Mouse (Mus musculus) CH12.LX (cell line): ENCODE data around the gene Zc3h18. TPM values are rescaled to one million over a fixed set of nuclear protein-coding genes. Genes with fewer than 3 reads are reported as not detected.

Experiments used
- DNase-seq: peaks from one replicate; pipeline ENCODE4 v3.0.0-alpha.2; 2013; ENCODE audit errors: extremely low read depth
- H3K27ac ChIP-seq: 2 replicates; pipeline ENCODE4 v1.5.1; 2012; ENCODE audit warnings: low read depth, mild to moderate bottlenecking, control low read depth, moderate library complexity; ENCODE audit not compliant: insufficient read depth
- H3K27me3 ChIP-seq: replicated peaks from 2 replicates; pipeline ENCODE3; 2012; ENCODE audit warnings: inconsistent platforms
- H3K36me3 ChIP-seq, 2 experiments: replicated peaks in 1 of 2; 2 replicates each; pipeline versions ENCODE3 to v1.6.1; 2012; ENCODE audit warnings: inconsistent platforms in 1 of 2, low read length in 1 of 2, mild to moderate bottlenecking in 1 of 2, mixed read lengths in 1 of 2, moderate library complexity in 1 of 2; ENCODE audit not compliant: control insufficient read depth in 1 of 2, insufficient read depth in 1 of 2
- H3K4me1 ChIP-seq, 2 experiments: 2 replicates each; pipeline ENCODE4 v1.6.1; 2012; ENCODE audit warnings: inconsistent platforms in 1 of 2, moderate library complexity in 1 of 2; ENCODE audit not compliant: insufficient read depth in 2 of 2, control insufficient read depth in 1 of 2
- H3K4me2 ChIP-seq: 2 replicates; pipeline ENCODE4 v1.6.1; 2012; ENCODE audit warnings: low read depth, mild to moderate bottlenecking, control low read depth; ENCODE audit not compliant: poor library complexity, insufficient read depth, severe bottlenecking
- H3K4me3 ChIP-seq, 3 experiments: fragments of 150-350 bp in 1 of 3; sonication (generic) in 1 of 3; replicated peaks in 1 of 3; 2 replicates each; pipeline versions ENCODE3 to v1.5.1; 2011 to 2012; ENCODE audit warnings: low read depth in 2 of 3, low read length in 2 of 3, mild to moderate bottlenecking in 2 of 3, moderate library complexity in 2 of 3, control low read depth in 1 of 3, improper control_type of control experiment in 1 of 3, inconsistent platforms in 1 of 3, mixed read lengths in 1 of 3; ENCODE audit not compliant: poor library complexity in 1 of 3
- H3K79me2 ChIP-seq: replicated peaks from 2 replicates; pipeline ENCODE4 v1.6.1; 2012; ENCODE audit warnings: mild to moderate bottlenecking, moderate library complexity; ENCODE audit not compliant: control insufficient read depth, poor library complexity, insufficient read depth, severe bottlenecking; ENCODE audit errors: extremely low read depth
- H3K9ac ChIP-seq: 2 replicates; pipeline ENCODE4 v1.6.1; 2012; ENCODE audit warnings: low read depth, mild to moderate bottlenecking, control low read depth, moderate library complexity; ENCODE audit not compliant: insufficient read depth
- H3K9me3 ChIP-seq: replicated peaks from 2 replicates; pipeline ENCODE3; 2012; ENCODE audit warnings: low read length, inconsistent platforms, mixed read lengths
- JUN ChIP-seq: IDR thresholded peaks from 2 replicates; pipeline ENCODE4 v1.6.1; 2011; ENCODE audit warnings: low read depth, mild to moderate bottlenecking, low read length, improper control_type of control experiment, moderate library complexity; ENCODE audit not compliant: insufficient read depth
- KAT2A ChIP-seq: IDR thresholded peaks from 2 replicates; pipeline ENCODE4 v1.6.1; 2012; ENCODE audit warnings: low read length, improper control_type of control experiment, inconsistent platforms; ENCODE audit not compliant: insufficient replicate concordance
- MAX ChIP-seq: IDR thresholded peaks from 2 replicates; pipeline ENCODE4 v1.6.1; 2011; ENCODE audit warnings: low read length, improper control_type of control experiment
- MEF2A ChIP-seq: IDR thresholded peaks from 2 replicates; pipeline ENCODE4 v1.6.1; 2014; ENCODE audit warnings: low read depth, mild to moderate bottlenecking, inconsistent platforms, low read length, improper control_type of control experiment, borderline replicate concordance
- MYC ChIP-seq: IDR thresholded peaks from 2 replicates; pipeline ENCODE4 v1.6.1; 2011; ENCODE audit warnings: low read depth, mild to moderate bottlenecking, improper control_type of control experiment, low read length
- POLR2A ChIP-seq: IDR thresholded peaks from 2 replicates; pipeline ENCODE4 v1.6.1; 2011; ENCODE audit warnings: low read depth, mild to moderate bottlenecking, improper control_type of control experiment, low read length
- RCOR1 ChIP-seq: conservative IDR thresholded peaks from 2 replicates; pipeline ENCODE4 v1.6.1; 2012; ENCODE audit warnings: low read depth, mild to moderate bottlenecking, inconsistent platforms, low read length, improper control_type of control experiment
- SMC3 ChIP-seq: IDR thresholded peaks from 2 replicates; pipeline ENCODE4 v1.6.1; 2011; ENCODE audit warnings: low read depth, low read length, improper control_type of control experiment
- USF1 ChIP-seq: IDR thresholded peaks from 2 replicates; pipeline ENCODE4 v1.6.1; 2014; ENCODE audit warnings: low read depth, mild to moderate bottlenecking, inconsistent platforms, low read length, improper control_type of control experiment
- ZKSCAN1 ChIP-seq: IDR thresholded peaks from 2 replicates; pipeline ENCODE4 v1.6.1; 2012; ENCODE audit warnings: low read depth, inconsistent platforms, low read length, improper control_type of control experiment, borderline replicate concordance
- ZMIZ1 ChIP-seq: IDR thresholded peaks from 2 replicates; pipeline ENCODE4 v1.6.1; 2012; ENCODE audit warnings: low read depth, mild to moderate bottlenecking, inconsistent platforms, low read length, improper control_type of control experiment
- dilution Hi-C: fragments of 300-500 bp; cut with MboI; formaldehyde crosslinking; loops from 2 replicates; pipeline ENCODE4 v1.14.3; 2020; ENCODE audit warnings: low sequenced_read_pairs; ENCODE audit not compliant: extremely low pct_unique_long_range_greater_than_20kb, extremely low pct_ligation_motif_present
- in situ Hi-C: fragments of 300-500 bp; cut with MboI; formaldehyde crosslinking; loops from 3 replicates; pipeline ENCODE4 v1.14.3; 2019; ENCODE audit warnings: low sequenced_read_pairs, low pct_ligation_motif_present, low pct_unique_long_range_greater_than_20kb, mixed read lengths
- polyA plus RNA-seq: library from polyadenylated mRNA; unstranded; fragments of >175 nt; gene quantifications from 2 replicates; pipeline ENCODE4 v1.2.1, GENCODE M21; 2012; ENCODE audit warnings: low read depth; ENCODE audit not compliant: insufficient read length
- total RNA-seq, 2 experiments: library from RNA; depleted of rRNA; stranded (reverse); fragments of 300-350 nt in 1 of 2; fragments of >200 nt in 1 of 2; gene quantifications; 2 replicates each; pipeline ENCODE4 v1.2.3; 2012 to 2014

Zc3h18 gene
- total and polyA plus RNA-seq, 3 experiments: 34.6 to 83.0 (median 58.5) TPM

- no peaks in the 10 kb centered on the region for H3K27me3 ChIP-seq
- in situ Hi-C loops: no loop called here
- DNase-seq: no peak
- H3K9me3 ChIP-seq: no peaks in the 10 kb centered on the region
- no peak overlapping the region; the same call in 1 of the 2 replicates for H3K27ac ChIP-seq
- H3K36me3 ChIP-seq: peaks cover 77 to 96% of the 10 kb centered on the region in 2 experiments
- no peak overlapping the region for H3K9ac ChIP-seq
- no peak overlapping the region for H3K4me3 ChIP-seq
- dilution Hi-C loops: no loop called here
- peaks cover 0 to 25% of the 10 kb centered on the region in 2 experiments; a peak in 2 of 4 replicates for H3K4me1 ChIP-seq
- TF ChIP-seq USF1 (no peak), POLR2A (no peak), MYC (no peak), MAX (no peak), RCOR1 (no peak), ZMIZ1 (no peak), SMC3 (no peak), JUN (no peak), KAT2A (no peak)
- no peak overlapping the region for H3K4me2 ChIP-seq
- no peaks in the 10 kb centered on the region for H3K79me2 ChIP-seq
Measured at GRCm38 (mm10) chr8:122415554-122415953, 39.1 kb downstream of the Zc3h18 start.

GRCm38 (mm10) chr8:122419881-122420555, 43.6 kb downstream of the Zc3h18 start:
- TF ChIP-seq ZKSCAN1: no peak
- TF ChIP-seq, all 38 proteins: peak for 0

GRCm38 (mm10) chr8:122421376-122422070, 45.1 kb downstream of the Zc3h18 start, which contains the start of gene Il17c:
TSS of gene Il17c (plus strand) at chr8:122422020.
- in situ Hi-C loops (no loop called here), dilution Hi-C loops (no loop called here)
- no peaks in the 10 kb centered on the region for H3K9me3 ChIP-seq
- H3K27me3 ChIP-seq: no peaks in the 10 kb centered on the region
- H3K9ac ChIP-seq: no peak within 1 kb of the TSS
- no peak for TF ChIP-seq MEF2A
- H3K4me2 ChIP-seq: no peak within 1 kb of the TSS
- no peak within 1 kb of the TSS for H3K27ac ChIP-seq
- H3K4me1 ChIP-seq: peaks cover 12 to 58% of the 10 kb centered on the region in 2 experiments
- H3K79me2 ChIP-seq: no peaks in the 10 kb centered on the region
- peaks cover 56 to 89% of the 10 kb centered on the region in 2 experiments for H3K36me3 ChIP-seq
- no peak within 1 kb of the TSS for H3K4me3 ChIP-seq
- DNase-seq: no peak

More at GRCm38 (mm10) chr8:122419881-122420555, 43.6 kb downstream of the Zc3h18 start:
- Histone ChIP-seq H3K9me3 (no peaks in the 10 kb centered on the region), H3K4me2 (no peak overlapping the region), H3K9ac (no peak overlapping the region), H3K27me3 (no peaks in the 10 kb centered on the region), H3K27ac (no peak overlapping the region), H3K4me3 (no peak overlapping the region), H3K79me2 (no peaks in the 10 kb centered on the region), H3K36me3 (peaks cover 56 to 88% of the 10 kb centered on the region in 2 experiments), H3K4me1 (peaks cover 6 to 55% of the 10 kb centered on the region in 2 experiments)
- no peak for DNase-seq
- dilution Hi-C loops (no loop called here), in situ Hi-C loops (no loop called here)
